26 mouse cellular contexts compared by ENCODE assay signal in the genomic region with DNA sequence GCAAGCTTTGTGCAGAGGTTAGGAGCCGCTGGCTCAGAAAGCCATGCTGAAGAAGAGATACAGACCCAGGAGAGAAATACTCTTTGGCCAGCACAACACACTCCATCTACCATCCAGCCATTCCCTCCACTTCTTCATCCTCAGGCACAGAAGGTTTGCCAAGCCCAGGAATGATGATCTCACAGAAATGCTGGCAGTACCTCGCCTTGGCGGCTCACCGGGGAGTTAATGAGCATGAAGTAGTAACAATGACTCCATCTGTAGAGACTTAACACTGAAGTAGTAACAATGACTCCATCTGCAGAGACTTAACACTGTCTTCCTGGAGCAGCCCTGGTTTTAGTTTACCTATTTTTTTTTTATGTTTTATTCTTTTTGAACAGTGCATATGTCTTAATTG.
A peak's percentile ranks its signal among the peaks of the same experiment; 100 is the strongest.
DNase-seq lines count a peak whose midpoint lies in the region; ATAC-seq and TF ChIP-seq lines count a peak whose summit lies in the region.
"Had no signal": no experiment of that assay in that cellular context is flagged by ENCODE, and none has a peak within 500 bp of the region (broad histone marks: within the 10 kb centered on the region; RNA-seq: fewer than 3 reads in every experiment).

No protein-coding gene starts in this region.

- no peaks in the 10 kb centered on the region for H3K27me3 ChIP-seq in forebrain, embryonic 16.5 days (replicated peaks; ENCODE audit: control insufficient read depth, insufficient read depth, low read length)
- peaks cover 5% of the 10 kb centered on the region for H3K27me3 ChIP-seq in forebrain, embryonic 13.5 days
- H3K27me3 ChIP-seq: limb, embryonic 12.5 days; liver, embryonic 15.5 days had no signal

- ATAC-seq in forebrain, embryonic 16.5 days: peak; percentile 37; the same call in 1 of the 2 replicates
- ATAC-seq in forebrain, embryonic 13.5 days: no peak
- ATAC-seq: CD4-positive, CD25-positive, alpha-beta regulatory T cell, adult 4 months; intestine, embryonic 16.5 days had no signal

- DNase-seq in cerebellum, postnatal 25 days: peak; percentile 15 to 38
- no peak for DNase-seq in cerebellum, adult 8-10 months
- DNase-seq in Muller cell, postnatal 12 days (ENCODE audit: inconsistent ontology term): peak; percentile 53
- peak; percentile 67 for DNase-seq in brain, embryonic 14.5 days (ENCODE audit: low read depth)
- no peak for DNase-seq in thymus, adult 18-20 months
- DNase-seq: adrenal gland, postnatal 10 days; cerebellum, adult 18-20 months; gastrocnemius, postnatal 25 days; heart, adult 11 months; heart, postnatal 4 days; kidney, adult 8-10 months; kidney, postnatal 4 days; lung, embryonic 14.5 days; lung, postnatal 14 days; midbrain, embryonic 14.5 days; thymus, postnatal 25 days had no signal

- no peak for TF ChIP-seq POLR2A in brain, embryonic 14.5 days (IDR thresholded peaks at IDR 0.05; ENCODE audit: borderline replicate concordance, extremely low read depth, insufficient read depth, insufficient read length, poor library complexity, severe bottlenecking)

- no peak for TF ChIP-seq CTCF in brain, embryonic 14.5 days (IDR thresholded peaks at IDR 0.05; ENCODE audit: borderline replicate concordance, extremely low read depth, insufficient read depth, insufficient read length)

- no peaks in the 10 kb centered on the region for H3K36me3 ChIP-seq in forebrain, embryonic 16.5 days (ENCODE audit: control insufficient read depth, insufficient read depth)
- no peaks in the 10 kb centered on the region for H3K36me3 ChIP-seq in forebrain, embryonic 13.5 days (ENCODE audit: poor library complexity, severe bottlenecking)
- H3K36me3 ChIP-seq: heart, embryonic 10.5 days; heart, embryonic 15.5 days; limb, embryonic 12.5 days; liver, embryonic 15.5 days had no signal

- no peak overlapping the region for H3K27ac ChIP-seq in forebrain, embryonic 16.5 days (ENCODE audit: low read length)
- H3K27ac ChIP-seq in forebrain, embryonic 13.5 days: no peak overlapping the region
- H3K27ac ChIP-seq: heart, embryonic 10.5 days; heart, embryonic 15.5 days; hindbrain, embryonic 13.5 days; kidney, postnatal 0 days; limb, embryonic 12.5 days; liver, embryonic 15.5 days had no signal

- H3K4me2 ChIP-seq in forebrain, embryonic 16.5 days (ENCODE audit: low read length): no peak overlapping the region
- no peak overlapping the region for H3K4me2 ChIP-seq in forebrain, embryonic 13.5 days
- H3K4me2 ChIP-seq: heart, embryonic 15.5 days; hindbrain, embryonic 13.5 days; limb, embryonic 12.5 days; liver, embryonic 15.5 days; lung, embryonic 14.5 days had no signal

- H3K9ac ChIP-seq in forebrain, embryonic 16.5 days (replicated peaks; ENCODE audit: low read depth, low read length): no peak overlapping the region
- H3K9ac ChIP-seq in forebrain, embryonic 13.5 days: no peak overlapping the region
- H3K9ac ChIP-seq: heart, embryonic 15.5 days; hindbrain, embryonic 13.5 days; limb, embryonic 12.5 days; liver, embryonic 15.5 days; lung, embryonic 14.5 days had no signal

- 56% methylated on average over 4 of the region's 4 CpGs for WGBS in forebrain, embryonic 16.5 days
- 67% methylated on average over 4 of the region's 4 CpGs for WGBS in forebrain, embryonic 13.5 days

- H3K4me1 ChIP-seq in forebrain, embryonic 16.5 days (replicated peaks; ENCODE audit: control insufficient read depth, insufficient read depth, low read length): peaks cover 5% of the 10 kb centered on the region
- H3K4me1 ChIP-seq in forebrain, embryonic 13.5 days: no peaks in the 10 kb centered on the region
- H3K4me1 ChIP-seq: heart, embryonic 10.5 days; heart, embryonic 15.5 days; hindbrain, embryonic 13.5 days; liver, embryonic 15.5 days had no signal

- no peak overlapping the region for H3K4me3 ChIP-seq in forebrain, embryonic 16.5 days (replicated peaks; ENCODE audit: low read length)
- H3K4me3 ChIP-seq in forebrain, embryonic 13.5 days: no peak overlapping the region
- H3K4me3 ChIP-seq: heart, embryonic 10.5 days; heart, embryonic 15.5 days; hindbrain, embryonic 13.5 days; limb, embryonic 12.5 days; liver, embryonic 15.5 days had no signal

- no peaks in the 10 kb centered on the region for H3K9me3 ChIP-seq in forebrain, embryonic 16.5 days (ENCODE audit: control insufficient read depth, low read length)
- no peaks in the 10 kb centered on the region for H3K9me3 ChIP-seq in forebrain, embryonic 13.5 days (replicated peaks)
- H3K9me3 ChIP-seq: heart, embryonic 10.5 days; heart, embryonic 15.5 days; hindbrain, embryonic 13.5 days; limb, embryonic 12.5 days; liver, embryonic 15.5 days had no signal

Comparison
In these comparisons a context has a peak if more than half of its experiments do, and no peak if none do; other contexts are left out.
1. DNase-seq: peak in cerebellum, postnatal 25 days (2 of 2), Muller cell, postnatal 12 days (single experiment) and brain, embryonic 14.5 days (single experiment); none in cerebellum, adult 8-10 months (single experiment) and thymus, adult 18-20 months (0 of 2).